Mouse (Mus musculus) embryonic facial prominence, embryonic 10.5 days (tissue): ENCODE measurements around the gene Slc16a10. TPM values are rescaled to one million over a fixed set of nuclear protein-coding genes. Genes with fewer than 3 reads are reported as not detected.

ENCODE experiments used
- DNase-seq: peaks from one replicate; pipeline ENCODE4 v3.0.0-alpha.2; 2017; ENCODE audit warnings: low spot score
- H3K27ac ChIP-seq: fragments of 300-500 bp; sonication (generic); replicated peaks from 2 replicates; pipeline ENCODE4 v1.5.1; 2016; ENCODE audit warnings: mild to moderate bottlenecking
- H3K27me3 ChIP-seq: fragments of 300-500 bp; sonication (generic); replicated peaks from 2 replicates; pipeline ENCODE4 v1.6.1; 2016; ENCODE audit warnings: low read depth, mild to moderate bottlenecking; ENCODE audit not compliant: poor library complexity, severe bottlenecking
- H3K36me3 ChIP-seq: fragments of 300-500 bp; sonication (generic); replicated peaks from 2 replicates; pipeline ENCODE4 v1.6.1; 2016; ENCODE audit warnings: mild to moderate bottlenecking, moderate library complexity
- H3K4me1 ChIP-seq: fragments of 300-500 bp; sonication (generic); 2 replicates; pipeline ENCODE4 v1.6.1; 2016
- H3K4me3 ChIP-seq: fragments of 300-500 bp; sonication (generic); 2 replicates; pipeline ENCODE4 v1.5.1; 2016; ENCODE audit warnings: mild to moderate bottlenecking, moderate library complexity
- H3K9me3 ChIP-seq: fragments of 300-500 bp; sonication (generic); 2 replicates; pipeline ENCODE4 v1.6.1; 2016; ENCODE audit warnings: mild to moderate bottlenecking
- WGBS: fragments of 180-500 bp; shearing (Covaris S2); methylation state at CpG from one replicate; pipeline ENCODE4 v1.1.7; 2016; 5-methylcytosine and 5-hydroxymethylcytosine counted together
- polyA plus RNA-seq: library from polyadenylated mRNA; unstranded; fragments of >200 nt; fragmentation: Nextera tagmentation; extraction: Ambion mirVana; gene quantifications from 2 replicates; pipeline ENCODE4 v1.2.1, GENCODE M21; 2016

Gene Slc16a10
- polyA plus RNA-seq, 1 experiment from 2014 or later = 7.8 TPM

DNA sequence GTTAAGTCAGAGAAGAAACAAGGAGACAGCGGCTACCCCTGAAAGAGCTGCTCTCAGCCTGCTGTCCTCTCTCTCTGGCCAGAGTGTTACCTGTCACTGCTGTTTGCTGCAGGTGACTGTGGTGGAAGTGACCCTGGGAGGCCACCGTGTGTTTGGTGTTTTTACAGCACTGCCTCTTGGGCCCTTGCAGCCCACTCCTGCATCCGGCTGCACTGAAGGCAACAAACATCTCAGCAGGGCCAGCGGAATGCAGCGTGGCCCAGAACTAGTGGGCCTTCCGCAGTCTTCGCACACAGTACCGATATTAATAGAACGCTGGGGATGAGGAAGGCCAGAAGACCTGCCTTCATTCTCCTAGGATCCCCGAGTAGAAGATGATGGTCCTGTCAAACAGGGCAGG lies 27.5 kb upstream of the Slc16a10 start:
- Histone ChIP-seq H3K9me3 (no peaks in the 10 kb centered on the region), H3K27me3 (0 out of 2 replicates have a peak, but pooled peaks cover 4% of the 10 kb centered on the region), H3K27ac (no peak overlapping the region), H3K4me1 (peaks cover 14% of the 10 kb centered on the region), H3K36me3 (no peaks in the 10 kb centered on the region), H3K4me3 (no peak overlapping the region)
- no peak for DNase-seq
- 89% methylated on average over 10 of the region's 10 CpGs for WGBS

DNA sequence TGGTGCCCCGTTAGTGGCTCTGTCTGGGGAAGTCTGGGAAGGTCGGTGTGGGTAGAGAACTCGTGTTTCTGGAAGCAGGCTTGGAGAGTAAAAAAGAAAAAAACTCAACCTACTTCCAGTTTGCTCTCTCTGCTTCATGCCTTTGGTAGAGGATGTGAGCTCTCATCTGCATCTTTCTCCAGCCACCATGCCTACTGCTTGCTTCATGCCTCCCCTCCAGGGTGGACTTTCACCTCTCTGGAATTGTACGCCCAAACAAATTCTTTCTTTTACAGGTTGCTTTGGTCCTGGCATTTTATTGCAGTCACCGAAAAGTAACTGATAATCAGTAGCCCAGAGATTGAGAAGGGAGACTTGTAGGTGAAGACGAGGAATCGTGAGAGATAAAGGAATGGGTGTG lies 27.0 kb upstream of the Slc16a10 start:
- 90% methylated on average over 7 of the region's 7 CpGs for WGBS
- Histone ChIP-seq H3K27ac (no peak overlapping the region), H3K27me3 (0 out of 2 replicates have a peak, but pooled peaks cover 4% of the 10 kb centered on the region), H3K4me3 (no peak overlapping the region), H3K36me3 (no peaks in the 10 kb centered on the region), H3K4me1 (peaks cover 14% of the 10 kb centered on the region), H3K9me3 (no peaks in the 10 kb centered on the region)
- no peak for DNase-seq

GRCm38 (mm10) chr10:40164421-40165386 lies 22.6 kb upstream of the Slc16a10 start:
- no peak for DNase-seq
- Histone ChIP-seq H3K27me3 (0 out of 2 replicates have a peak, but pooled peaks cover 3% of the 10 kb centered on the region), H3K4me3 (no peak overlapping the region), H3K27ac (no peak overlapping the region), H3K4me1 (no peaks in the 10 kb centered on the region), H3K9me3 (no peaks in the 10 kb centered on the region), H3K36me3 (no peaks in the 10 kb centered on the region)
- WGBS = 85% methylated on average over 27 of the region's 27 CpGs

DNA sequence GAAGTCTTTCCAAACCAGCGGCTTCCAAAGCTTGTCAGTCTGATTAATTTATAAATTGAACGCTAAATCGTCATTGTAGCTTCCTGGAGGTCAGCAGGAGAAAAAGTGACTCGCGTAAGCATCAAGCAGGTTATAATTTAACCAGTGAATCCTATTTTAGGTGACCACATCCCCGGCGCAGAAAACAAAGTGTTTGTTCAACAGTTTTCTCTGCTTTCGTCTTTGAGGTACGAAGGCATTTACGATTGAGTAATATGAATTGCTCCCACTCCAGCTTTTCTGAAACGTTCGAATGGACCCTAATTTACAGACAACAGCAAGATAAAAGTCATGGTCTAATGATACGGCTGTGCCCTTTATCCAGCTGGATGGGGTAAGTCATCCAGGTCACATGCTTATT lies 21.9 kb upstream of the Slc16a10 start:
- 92% methylated on average over 13 of the region's 13 CpGs for WGBS
- Histone ChIP-seq H3K4me1 (no peaks in the 10 kb centered on the region), H3K9me3 (no peaks in the 10 kb centered on the region), H3K4me3 (no peak overlapping the region), H3K36me3 (no peaks in the 10 kb centered on the region), H3K27me3 (no peaks in the 10 kb centered on the region), H3K27ac (no peak overlapping the region)
- no peak for DNase-seq

- Histone ChIP-seq H3K27me3 (no peaks in the 10 kb centered on the region), H3K27ac (no peak overlapping the region), H3K4me3 (no peak overlapping the region), H3K4me1 (no peaks in the 10 kb centered on the region), H3K36me3 (no peaks in the 10 kb centered on the region), H3K9me3 (no peaks in the 10 kb centered on the region)
- no peak for DNase-seq
- WGBS = 90% methylated on average over 8 of the region's 8 CpGs
Measured at GRCm38 (mm10) chr10:40163338-40163737, 21.3 kb upstream of the Slc16a10 start.

DNA sequence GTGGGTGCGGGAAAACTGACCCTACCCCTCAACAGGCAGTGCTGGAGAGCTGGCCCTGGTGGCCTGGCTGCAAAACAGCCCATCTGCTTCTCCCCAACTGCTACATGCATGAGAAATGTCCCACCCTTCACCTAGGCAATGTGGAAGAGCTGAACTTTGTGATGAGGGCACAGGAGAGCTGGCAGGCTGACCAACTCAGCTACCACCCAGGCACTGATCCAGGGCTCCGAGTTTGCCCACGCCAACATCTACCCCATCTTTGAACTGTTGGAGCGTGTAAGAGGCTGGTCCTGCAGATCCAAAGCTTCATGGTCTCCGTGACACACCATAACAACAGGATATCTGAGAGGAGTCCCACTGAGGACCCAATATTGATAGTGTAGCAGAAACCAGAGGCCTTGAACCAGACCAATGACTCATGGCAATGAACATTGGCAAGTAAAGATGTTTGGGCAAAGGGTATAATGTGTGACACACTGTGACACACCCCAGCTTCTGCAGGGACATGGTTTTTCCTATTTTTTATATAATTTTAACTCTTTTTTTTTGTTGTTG lies 19.7 kb upstream of the Slc16a10 start:
- Histone ChIP-seq H3K36me3 (no peaks in the 10 kb centered on the region), H3K27ac (no peak overlapping the region), H3K4me1 (no peaks in the 10 kb centered on the region), H3K27me3 (no peaks in the 10 kb centered on the region), H3K4me3 (no peak overlapping the region), H3K9me3 (no peaks in the 10 kb centered on the region)
- 88% methylated on average over 5 of the region's 5 CpGs for WGBS
- DNase-seq = no peak

- no peak overlapping the region for H3K27ac ChIP-seq
- H3K36me3 ChIP-seq = no peaks in the 10 kb centered on the region
- no peaks in the 10 kb centered on the region for H3K27me3 ChIP-seq
- no peak overlapping the region for H3K4me3 ChIP-seq
- no peaks in the 10 kb centered on the region for H3K4me1 ChIP-seq
- DNase-seq = no peak
- 91% methylated on average over 2 of the region's 2 CpGs for WGBS
- H3K9me3 ChIP-seq = no peaks in the 10 kb centered on the region
Measured at GRCm38 (mm10) chr10:40161236-40161635, 19.2 kb upstream of the Slc16a10 start.

- peaks cover 18% of the 10 kb centered on the region for H3K4me1 ChIP-seq
- 80% methylated on average over 4 of the region's 4 CpGs for WGBS
- H3K9me3 ChIP-seq = no peaks in the 10 kb centered on the region
- H3K4me3 ChIP-seq = no peak overlapping the region
- no peak for DNase-seq
- H3K36me3 ChIP-seq = no peaks in the 10 kb centered on the region
- peaks cover 28% of the 10 kb centered on the region for H3K27me3 ChIP-seq
- peak overlapping the region; percentile 82; the same call in 1 of the 2 replicates for H3K27ac ChIP-seq
Measured at GRCm38 (mm10) chr10:40152550-40152857, 10.4 kb upstream of the Slc16a10 start.

DNA sequence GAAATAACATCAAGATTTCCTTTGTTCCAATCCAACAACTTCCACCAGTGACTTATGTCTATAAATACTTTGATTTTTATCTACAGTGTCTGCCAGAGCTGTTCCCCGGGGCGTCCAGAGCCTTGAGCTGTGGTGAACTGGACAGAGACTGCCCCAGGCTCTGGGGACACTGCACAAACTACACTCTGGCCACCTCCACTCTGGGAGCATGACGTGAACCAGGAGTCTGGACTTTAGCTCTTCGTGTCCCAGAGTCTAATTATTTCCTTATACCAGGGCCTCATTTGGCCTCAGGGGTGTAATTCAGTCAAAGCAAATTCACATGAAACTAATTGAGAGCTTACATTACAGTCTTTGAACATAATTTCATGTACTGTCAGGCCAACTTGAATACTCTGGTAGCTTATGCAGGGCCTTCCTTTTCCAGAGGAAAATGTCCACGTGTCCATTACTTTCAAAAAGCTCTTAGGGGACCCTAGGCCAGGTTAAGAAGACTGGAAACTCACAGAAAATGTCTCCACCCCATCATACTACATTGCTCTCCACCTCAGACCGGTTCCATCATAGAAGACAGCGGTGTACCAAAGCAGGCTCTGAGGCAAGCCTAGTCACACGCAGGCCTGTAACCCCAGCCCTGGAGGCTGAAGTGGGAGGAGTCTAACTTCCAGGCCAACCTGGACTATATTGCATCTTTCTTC lies 9.9 kb upstream of the Slc16a10 start:
- Histone ChIP-seq H3K4me1 (peaks cover 18% of the 10 kb centered on the region), H3K27ac (peak overlapping the region; percentile 82), H3K9me3 (no peaks in the 10 kb centered on the region), H3K36me3 (no peaks in the 10 kb centered on the region), H3K4me3 (no peak overlapping the region), H3K27me3 (peaks cover 28% of the 10 kb centered on the region)
- WGBS = 51% methylated on average over 8 of the region's 8 CpGs
- peak; percentile 68 for DNase-seq

GRCm38 (mm10) chr10:40149584-40150145 lies 7.6 kb upstream of the Slc16a10 start:
- no peaks in the 10 kb centered on the region for H3K36me3 ChIP-seq
- no peak overlapping the region for H3K4me3 ChIP-seq
- WGBS = 90% methylated on average over 5 of the region's 5 CpGs
- no peaks in the 10 kb centered on the region for H3K9me3 ChIP-seq
- H3K27me3 ChIP-seq = peaks cover 24% of the 10 kb centered on the region
- peaks cover 18% of the 10 kb centered on the region for H3K4me1 ChIP-seq
- DNase-seq = no peak
- no peak overlapping the region for H3K27ac ChIP-seq

DNA sequence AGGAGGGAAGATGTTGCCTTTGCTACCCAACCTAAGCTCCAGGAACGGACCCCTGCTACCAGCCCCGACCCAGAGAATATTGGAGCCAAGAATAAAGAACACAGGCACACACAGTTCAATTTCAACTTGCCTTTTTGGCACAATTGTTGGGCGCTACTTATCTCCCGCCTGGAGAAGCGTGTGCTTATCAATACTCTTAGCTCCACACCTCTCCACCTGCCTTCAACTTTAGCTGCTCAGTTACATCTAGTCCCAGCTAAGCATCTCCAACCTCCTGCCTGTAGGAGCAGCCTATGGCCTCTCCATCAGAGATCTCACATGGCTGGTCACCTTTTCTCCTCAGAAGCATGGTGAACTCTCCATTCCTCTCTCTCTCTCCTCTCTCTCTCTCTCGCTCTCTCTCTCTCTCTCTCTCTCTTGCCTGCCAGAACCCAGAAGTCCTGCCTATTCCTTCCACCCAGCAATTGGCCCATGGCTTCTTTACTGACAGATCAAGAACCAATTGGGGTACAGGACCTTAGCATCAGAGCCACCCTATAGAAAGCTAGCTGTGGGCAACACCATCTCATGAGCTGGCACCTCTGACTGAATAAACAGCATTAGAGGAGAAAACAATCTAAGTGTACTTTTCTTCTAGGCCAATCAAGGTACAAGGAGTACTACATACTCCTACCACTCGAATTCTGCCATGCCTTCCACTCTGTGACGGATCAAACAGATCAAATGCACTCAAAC lies 5.4 kb upstream of the Slc16a10 start:
- no peak for DNase-seq
- 88% methylated on average over 8 of the region's 8 CpGs for WGBS
- H3K4me1 ChIP-seq = peaks cover 18% of the 10 kb centered on the region
- peaks cover 15% of the 10 kb centered on the region for H3K27me3 ChIP-seq
- H3K27ac ChIP-seq = no peak overlapping the region
- H3K36me3 ChIP-seq = no peaks in the 10 kb centered on the region
- no peaks in the 10 kb centered on the region for H3K9me3 ChIP-seq
- no peak overlapping the region for H3K4me3 ChIP-seq

DNA sequence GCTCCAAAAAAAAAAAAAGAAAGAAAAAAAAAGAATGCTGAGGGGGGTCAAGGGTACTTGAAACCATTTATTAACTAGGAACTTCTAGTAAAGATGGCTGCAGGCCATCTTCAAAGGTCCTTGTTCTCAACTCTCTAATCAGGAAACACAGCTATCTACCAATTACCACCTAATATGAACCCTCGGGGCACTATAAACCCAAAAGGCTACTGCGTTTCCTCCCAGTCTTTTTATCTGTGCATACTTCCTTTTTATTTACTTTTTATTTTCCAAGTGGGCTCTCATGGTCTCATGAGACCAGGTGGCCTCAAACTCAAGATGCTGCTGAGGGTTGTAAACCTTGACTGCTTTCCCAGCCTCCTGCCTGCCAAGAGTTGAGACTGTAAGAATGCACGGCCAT lies 4.4 kb upstream of the Slc16a10 start:
- 80% methylated on average over 3 of the region's 3 CpGs for WGBS
- no peak overlapping the region for H3K27ac ChIP-seq

More for the DNA sequence above, 4.4 kb upstream of the Slc16a10 start:
- Histone ChIP-seq H3K4me3 (no peak overlapping the region), H3K4me1 (peaks cover 18% of the 10 kb centered on the region), H3K36me3 (no peaks in the 10 kb centered on the region), H3K9me3 (no peaks in the 10 kb centered on the region), H3K27me3 (peaks cover 18% of the 10 kb centered on the region)
- DNase-seq = no peak
